Mouse (Mus musculus): Measurements from ENCODE around the gene Acsl5. TPM values are rescaled to one million over a fixed set of nuclear protein-coding genes. Genes with fewer than 3 reads are reported as not detected.

Acsl5 gene
- total RNA-seq, 2 experiments from 2014 or later, result 45.1 to 51.6 TPM

DNA sequence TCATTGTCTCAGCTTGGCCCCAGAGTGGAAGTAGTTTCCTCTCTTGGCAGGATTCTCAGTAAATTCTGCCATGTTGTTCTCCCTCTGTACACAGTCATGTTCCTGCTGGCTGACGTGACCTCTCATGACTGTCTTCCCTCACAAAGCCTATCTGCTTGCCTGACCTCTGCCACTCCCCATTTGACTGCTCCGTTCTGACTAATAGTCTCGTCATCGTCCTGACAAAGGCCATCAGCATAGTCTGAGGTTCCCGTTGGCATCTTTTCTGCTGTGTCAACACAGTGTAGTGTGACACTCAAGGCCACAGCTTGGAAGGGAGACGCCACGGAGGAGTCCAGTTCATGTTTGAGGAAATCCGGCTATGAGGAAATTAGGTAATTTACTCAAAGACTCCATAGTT, 19.6 kb upstream of the Acsl5 start:
- DNase-seq (ENCODE audit: low spot score in 2 of 2), result no peak
- intact Hi-C loops (cut with DNase I), result no loop called here

DNA sequence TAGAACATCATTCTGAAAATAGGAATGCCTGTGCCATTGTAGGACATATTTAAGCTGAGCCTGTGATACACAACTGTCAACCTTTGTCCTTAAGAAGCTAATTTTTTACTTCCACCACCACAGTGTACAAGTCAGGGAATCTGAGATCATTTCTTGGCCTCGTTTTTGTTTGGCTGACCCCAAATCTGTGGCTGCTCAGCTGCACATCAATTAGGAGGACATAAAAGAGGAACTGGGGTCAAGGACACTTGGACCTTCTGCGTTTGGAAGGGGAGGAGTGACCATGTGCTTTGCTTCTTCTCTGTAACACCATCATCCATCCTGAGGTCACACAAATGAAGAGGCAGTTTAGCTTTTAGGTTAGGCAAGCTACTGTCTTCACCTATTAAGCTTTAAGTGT, 15.7 kb upstream of the Acsl5 start:
- no peak for DNase-seq (ENCODE audit: low spot score in 2 of 2)
- intact Hi-C loops (cut with DNase I), result no loop called here

- DNase-seq (ENCODE audit: low spot score in 2 of 2), result peak; percentile 47 to 56
- intact Hi-C loops (cut with DNase I), result no loop called here
Observed at GRCm38 (mm10) chr19:55236564-55236963, 15.2 kb upstream of the Acsl5 start.

GRCm38 (mm10) chr19:55239766-55240426, 11.8 kb upstream of the Acsl5 start:
- no peak for DNase-seq (ENCODE audit: low spot score in 2 of 2)
- intact Hi-C loops (cut with DNase I), result no loop called here

DNA sequence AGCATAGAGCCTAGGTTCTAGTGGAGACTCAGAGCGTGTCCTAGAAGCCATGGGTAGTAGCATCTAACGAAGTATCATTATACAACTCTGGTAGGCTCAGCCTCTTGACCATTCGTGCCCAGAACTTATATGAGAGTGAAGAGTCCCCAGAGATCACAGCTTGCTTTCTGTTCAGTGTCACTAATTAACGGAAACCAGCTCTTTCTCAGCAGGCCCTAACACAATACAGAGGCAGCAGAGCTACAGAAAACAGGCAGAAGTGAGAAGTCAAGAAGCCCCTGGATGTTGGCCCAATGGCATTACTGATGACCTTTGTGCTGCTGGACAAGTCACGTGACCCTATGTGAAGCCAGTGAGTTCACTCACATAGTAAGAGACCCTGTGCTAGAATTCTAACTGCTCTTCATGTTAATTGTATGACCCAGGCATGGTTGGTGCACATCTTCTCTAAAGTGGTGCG, 10.5 kb upstream of the Acsl5 start, which contains the start of gene Gucy2g:
Gene Gucy2g, minus strand, starts transcription at position 51 of the 460 bp plus-strand sequence.
- intact Hi-C loops (cut with DNase I), result no loop called here

GRCm38 (mm10) chr19:55244791-55245231, 6.9 kb upstream of the Acsl5 start:
- intact Hi-C loops (cut with DNase I), result no loop called here
- peak; percentile 56 to 66 for DNase-seq (ENCODE audit: low spot score in 2 of 2)

More for the DNA sequence above, 10.5 kb upstream of the Acsl5 start, which contains the start of gene Gucy2g:
- no peak for DNase-seq (ENCODE audit: low spot score in 2 of 2)

- intact Hi-C loops (cut with DNase I), result no loop called here
- DNase-seq (ENCODE audit: low spot score in 2 of 2), result no peak
Observed at GRCm38 (mm10) chr19:55247563-55247962, 4.2 kb upstream of the Acsl5 start.

DNA sequence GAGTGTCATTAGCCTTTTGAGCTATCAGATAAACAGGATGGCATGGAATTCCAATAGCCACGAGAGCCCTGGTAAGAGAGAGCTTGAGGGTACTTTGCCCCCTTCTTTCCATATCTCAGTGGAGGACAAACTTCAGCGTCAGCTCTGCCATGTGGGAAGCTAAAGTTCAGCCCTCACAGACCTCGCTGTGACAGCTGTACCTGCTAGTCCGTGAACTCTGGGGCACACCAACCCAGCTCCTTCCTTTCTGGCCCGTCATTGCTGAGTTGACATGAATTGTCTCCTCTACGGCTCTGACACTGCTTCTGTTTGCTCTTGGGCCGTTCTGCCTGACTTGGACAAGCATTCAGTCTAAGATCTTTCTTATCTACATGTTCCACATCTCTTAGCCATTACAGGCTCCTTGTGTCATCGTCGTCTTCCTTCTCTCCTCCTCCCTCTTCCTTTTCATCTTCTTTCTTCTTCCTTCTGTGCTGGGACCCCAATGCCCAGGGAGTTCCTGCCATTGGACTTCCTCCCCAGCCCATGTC, 3.7 kb upstream of the Acsl5 start:
- intact Hi-C loops (cut with DNase I), result no loop called here
- no peak for DNase-seq (ENCODE audit: low spot score in 2 of 2)

- intact Hi-C loops (cut with DNase I), result no loop called here
- DNase-seq (ENCODE audit: low spot score in 2 of 2), result no peak
Observed at GRCm38 (mm10) chr19:55250451-55250850, 1.3 kb upstream of the Acsl5 start.

DNA sequence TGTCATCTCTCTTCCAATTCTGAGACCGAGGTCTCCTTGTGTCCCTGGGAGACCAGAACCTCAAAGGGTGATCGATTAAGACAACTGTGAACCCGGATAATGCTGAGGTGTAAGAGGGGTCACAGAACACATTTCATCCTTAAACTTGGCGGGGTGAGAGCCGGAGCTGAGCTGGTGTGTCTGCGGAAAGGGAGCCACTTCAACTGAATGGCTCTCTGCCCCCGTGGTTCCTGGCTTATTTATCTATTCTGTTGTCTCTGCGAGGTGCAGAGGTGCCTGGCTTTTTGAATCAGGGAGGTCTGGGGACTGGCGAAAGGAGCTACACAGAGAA, 1.5 kb downstream of the Acsl5 start:
- DNase-seq (ENCODE audit: low spot score in 2 of 2), result no peak
- intact Hi-C loops (cut with DNase I), result no loop called here

DNA sequence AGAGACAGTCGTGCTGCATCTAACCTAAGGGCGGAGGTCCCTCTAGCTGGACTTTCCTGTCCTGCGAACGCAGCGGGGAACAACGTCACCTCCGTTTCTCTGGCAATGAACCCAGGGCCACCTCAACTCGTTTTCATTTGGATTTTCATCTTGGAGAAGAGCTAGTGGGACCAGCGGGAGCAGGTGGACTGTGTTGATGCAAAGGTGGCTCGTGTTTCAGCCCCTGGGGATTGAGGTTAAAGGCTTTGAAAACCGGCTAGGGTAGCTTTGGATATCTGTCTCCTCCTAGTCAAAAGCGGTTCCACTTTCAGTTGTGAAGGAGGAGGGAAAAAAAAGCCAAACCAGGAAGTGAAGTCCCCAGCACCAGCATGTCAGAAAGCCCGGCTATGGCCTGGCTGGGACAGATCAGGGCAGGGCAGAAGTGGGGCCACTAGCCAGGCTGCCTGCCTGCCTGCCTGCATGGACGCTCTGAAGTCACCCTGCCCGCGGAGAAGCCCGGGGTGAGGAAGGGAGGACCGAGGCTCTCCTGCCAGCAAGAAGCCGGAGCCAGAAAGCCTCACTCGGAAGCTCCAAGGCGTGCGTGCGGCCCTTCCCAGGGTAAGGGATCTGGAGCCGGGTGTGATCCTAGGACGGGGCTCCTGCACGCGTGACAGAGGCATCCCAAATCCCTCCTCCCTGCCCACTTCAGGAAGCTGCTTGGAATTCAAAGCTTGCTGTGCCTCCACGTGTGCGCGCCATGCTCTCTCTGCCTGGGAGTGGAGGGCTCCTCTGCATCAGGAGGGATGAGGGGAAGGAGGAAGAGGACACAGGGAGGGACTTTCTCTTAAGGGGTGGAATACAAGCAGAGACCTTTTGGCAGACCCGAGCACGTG, 2.1 kb downstream of the Acsl5 start:
- intact Hi-C loops (cut with DNase I), result loop anchor here (2.0 kb wide), 1 partner anchor 35 kb away; no protein-coding TSS in a partner anchor
- peak; percentile 63 to 64 for DNase-seq (ENCODE audit: low spot score in 2 of 2)

DNA sequence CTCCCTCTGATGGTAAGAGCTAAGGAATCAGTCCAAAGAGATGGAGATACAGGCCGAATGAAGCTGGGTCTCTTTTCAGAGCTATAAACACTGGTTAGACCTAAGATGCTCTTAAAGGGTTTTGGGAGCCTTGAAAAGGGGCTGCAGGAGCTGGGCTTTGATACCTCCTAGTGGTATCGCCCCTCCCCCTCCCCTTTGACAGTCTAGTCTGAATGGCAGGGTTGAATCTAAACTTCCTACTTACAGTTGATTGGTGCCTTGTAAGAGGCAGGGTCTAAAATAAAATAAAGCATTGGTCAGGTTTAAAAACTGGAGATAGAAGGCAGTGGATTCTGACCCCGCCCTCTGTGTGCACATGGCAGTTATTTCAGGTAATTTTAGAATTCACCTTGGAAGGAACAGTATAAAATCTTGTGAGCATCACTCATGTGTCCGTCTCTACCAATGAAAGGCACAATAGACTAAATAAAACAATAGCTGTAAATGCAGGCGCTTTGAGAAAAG, 2.8 kb downstream of the Acsl5 start:
- intact Hi-C loops (cut with DNase I), result loop anchor here (2.0 to 5.0 kb wide), 2 partner anchors 36 to 38 kb away; no protein-coding TSS in a partner anchor
- no peak for DNase-seq (ENCODE audit: low spot score in 2 of 2)

GRCm38 (mm10) chr19:55256156-55256555, 4.4 kb downstream of the Acsl5 start:
- DNase-seq (ENCODE audit: low spot score in 2 of 2), result peak; percentile 23 to 43
- intact Hi-C loops (cut with DNase I), result loop anchor here (5.0 kb wide), 1 partner anchor 36 kb away; no protein-coding TSS in a partner anchor

GRCm38 (mm10) chr19:55257656-55258375, 6.1 kb downstream of the Acsl5 start:
- no peak for DNase-seq (ENCODE audit: low spot score in 2 of 2)

DNA sequence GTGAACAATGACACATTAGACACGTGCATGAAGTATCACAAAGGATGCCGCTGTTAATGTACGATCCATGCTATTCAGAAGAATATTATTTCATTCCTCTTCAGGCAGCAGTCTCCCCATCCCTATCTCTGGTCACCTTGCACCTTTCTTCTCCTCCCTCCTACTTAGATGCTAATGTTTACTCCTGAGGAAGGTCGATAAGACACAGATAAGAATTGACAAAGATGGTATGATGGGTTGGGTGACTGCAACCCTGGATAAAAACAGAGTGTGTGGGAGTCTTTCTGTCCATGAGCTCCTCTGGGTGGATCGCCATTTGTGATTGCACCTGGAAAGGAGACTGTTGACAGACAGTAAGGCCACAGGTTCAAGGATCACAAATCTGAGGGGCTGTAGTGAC, 6.8 kb downstream of the Acsl5 start:
- intact Hi-C loops (cut with DNase I), result loop anchor here (5.0 kb wide), 1 partner anchor 34 kb away; no protein-coding TSS in a partner anchor
- no peak for DNase-seq (ENCODE audit: low spot score in 2 of 2)

More at GRCm38 (mm10) chr19:55257656-55258375, 6.1 kb downstream of the Acsl5 start:
- intact Hi-C loops (cut with DNase I), result loop anchor here (5.0 kb wide), 1 partner anchor 34 kb away; no protein-coding TSS in a partner anchor

- no peak for DNase-seq (ENCODE audit: low spot score in 2 of 2)
- intact Hi-C loops (cut with DNase I), result no loop called here
Observed at GRCm38 (mm10) chr19:55260389-55261184, 8.8 kb downstream of the Acsl5 start.

GRCm38 (mm10) chr19:55265269-55265668, 13.5 kb downstream of the Acsl5 start:
- DNase-seq (ENCODE audit: low spot score in 2 of 2), result no peak
- intact Hi-C loops (cut with DNase I), result no loop called here

- DNase-seq (ENCODE audit: low spot score in 2 of 2), result no peak
- intact Hi-C loops (cut with DNase I), result no loop called here
Observed at GRCm38 (mm10) chr19:55266786-55267185, 15.0 kb downstream of the Acsl5 start.

GRCm38 (mm10) chr19:55268150-55268549, 16.4 kb downstream of the Acsl5 start:
- intact Hi-C loops (cut with DNase I), result no loop called here

More at GRCm38 (mm10) chr19:55268150-55268549, 16.4 kb downstream of the Acsl5 start:
- no peak for DNase-seq (ENCODE audit: low spot score in 2 of 2)

All from left cerebral cortex, postnatal 36 days (tissue).